ENCODE assay signal across 28 mouse cellular contexts in genomic region chr12:75583776-75584175, GRCm38 (mm10).
"Had no signal": no experiment of that assay in that cellular context is flagged by ENCODE, and none has a peak within 500 bp of the region (broad histone marks: within the 10 kb centered on the region; RNA-seq: fewer than 3 reads in every experiment).

No protein-coding gene starts in this region.

- H3K9ac ChIP-seq: heart, embryonic 13.5 days; heart, embryonic 15.5 days; hindbrain, embryonic 13.5 days; intestine, embryonic 15.5 days; kidney, embryonic 15.5 days; limb, embryonic 12.5 days; liver, embryonic 13.5 days; liver, embryonic 15.5 days had no signal

- H3K27ac ChIP-seq: gastrocnemius, adult 2 months; heart, adult 2 months; heart, embryonic 13.5 days; heart, embryonic 15.5 days; hindbrain, embryonic 13.5 days; intestine, embryonic 15.5 days; kidney, embryonic 15.5 days; layer of hippocampus, adult 2 months; limb, embryonic 12.5 days; liver, embryonic 13.5 days; liver, embryonic 15.5 days had no signal

- H3K4me2 ChIP-seq: heart, embryonic 11.5 days; heart, embryonic 13.5 days; heart, embryonic 15.5 days; hindbrain, embryonic 13.5 days; intestine, embryonic 15.5 days; kidney, embryonic 15.5 days; limb, embryonic 12.5 days; liver, embryonic 11.5 days; liver, embryonic 13.5 days; liver, embryonic 15.5 days had no signal

- H3K9me3 ChIP-seq: heart, embryonic 15.5 days; hindbrain, embryonic 13.5 days; intestine, embryonic 15.5 days; kidney, embryonic 15.5 days; liver, embryonic 13.5 days; liver, embryonic 15.5 days had no signal

- ATAC-seq: forebrain, embryonic 16.5 days; hindbrain, embryonic 16.5 days; inflammation-experienced regulatory T-cells, adult 6 months; intestine, embryonic 15.5 days; intestine, postnatal 0 days had no signal

- H3K4me3 ChIP-seq: gastrocnemius, adult 2 months; heart, adult 2 months; heart, embryonic 13.5 days; heart, embryonic 15.5 days; hindbrain, embryonic 13.5 days; intestine, embryonic 15.5 days; kidney, embryonic 15.5 days; layer of hippocampus, adult 2 months; limb, embryonic 12.5 days; liver, embryonic 13.5 days; liver, embryonic 15.5 days had no signal

- DNase-seq: gastrocnemius, adult 2 months; gastrocnemius, postnatal 10 days; gastrocnemius, postnatal 25 days; heart, adult 2 months; heart, postnatal 14 days; heart, postnatal 4 days; kidney, adult 18-20 months; kidney, adult 9 months; kidney, postnatal 10 days; kidney, postnatal 4 days; layer of hippocampus, adult 9-11 months; layer of hippocampus, postnatal 36 days; left cerebral cortex, postnatal 4 days; liver, embryonic 13.5 days had no signal

- H3K27me3 ChIP-seq: heart, embryonic 13.5 days; heart, embryonic 15.5 days; hindbrain, embryonic 13.5 days; intestine, embryonic 15.5 days; kidney, embryonic 15.5 days; limb, embryonic 12.5 days; liver, embryonic 13.5 days; liver, embryonic 15.5 days had no signal
